Mouse (Mus musculus): ENCODE data around the gene Shc4. TPM values are rescaled to one million over a fixed set of nuclear protein-coding genes. Genes with fewer than 3 reads are reported as not detected.

The Shc4 gene
- polyA plus RNA-seq, 1 experiment, result 0.49 TPM

DNA sequence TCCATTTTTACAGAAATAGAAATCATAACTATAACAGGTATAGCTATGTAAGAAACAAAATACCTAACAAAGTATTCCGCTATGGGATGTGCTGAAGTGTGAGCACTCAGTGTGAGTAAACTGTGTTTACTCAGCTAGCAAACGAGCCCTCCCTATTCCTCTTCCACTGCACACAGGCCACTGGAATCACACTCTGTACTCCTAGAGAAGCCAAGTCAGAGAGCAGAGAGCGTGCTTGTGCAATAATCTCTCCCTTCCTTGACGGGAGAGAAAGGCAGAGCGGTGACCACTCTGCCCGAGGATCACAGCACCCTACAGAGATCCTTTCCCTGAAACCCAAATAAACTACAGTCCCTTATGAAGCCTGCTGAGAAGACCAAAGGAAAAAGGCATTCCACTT, 125.7 kb downstream of the Shc4 start:
- no peaks in the 10 kb centered on the region for H3K79me2 ChIP-seq (ENCODE audit: control insufficient read depth, insufficient read depth)
- peaks cover 10% of the 10 kb centered on the region for H3K36me3 ChIP-seq (ENCODE audit: control insufficient read depth, insufficient read depth)
- TF ChIP-seq POLR2A (IDR thresholded peaks at IDR 0.05; ENCODE audit: insufficient read length, low read depth) (no peak), USF1 (IDR thresholded peaks at IDR 0.05; ENCODE audit: low read depth) (no peak), MAX (IDR thresholded peaks at IDR 0.05; ENCODE audit: low read depth) (no peak), MYOD1 (IDR thresholded peaks at IDR 0.05; ENCODE audit: control insufficient read depth in 1 of 3, insufficient read length in 2 of 3, low read depth in 2 of 3) (no peak), CEBPB (IDR thresholded peaks at IDR 0.05; ENCODE audit: insufficient read depth, poor library complexity, severe bottlenecking) (no peak), MYOG (IDR thresholded peaks at IDR 0.05; ENCODE audit: control insufficient read depth in 1 of 3, insufficient read depth in 1 of 3, insufficient read length in 2 of 3, low read depth in 2 of 3) (no peak), POLR2AphosphoS2 (IDR thresholded peaks at IDR 0.05; ENCODE audit: insufficient read length, low read depth) (no peak), REST (IDR thresholded peaks at IDR 0.05; ENCODE audit: insufficient read depth, insufficient read length) (no peak), TCF3 (IDR thresholded peaks at IDR 0.05; ENCODE audit: insufficient read length, low read depth) (no peak), SRF (IDR thresholded peaks at IDR 0.05; ENCODE audit: control insufficient read depth, insufficient read length, low read depth) (no peak), E2F4 (IDR thresholded peaks at IDR 0.05; ENCODE audit: insufficient read depth) (no peak), TCF12 (IDR thresholded peaks at IDR 0.05; ENCODE audit: insufficient read depth, poor library complexity, severe bottlenecking) (no peak)
- no peak overlapping the region for H3K4me3 ChIP-seq
- H3K27me3 ChIP-seq (ENCODE audit: control insufficient read depth, insufficient read depth, insufficient read length), result no peaks in the 10 kb centered on the region
- H3ac ChIP-seq (ENCODE audit: control insufficient read depth, insufficient read length), result no peak overlapping the region
- no peak overlapping the region for H3K4me2 ChIP-seq (ENCODE audit: low read depth)

DNA sequence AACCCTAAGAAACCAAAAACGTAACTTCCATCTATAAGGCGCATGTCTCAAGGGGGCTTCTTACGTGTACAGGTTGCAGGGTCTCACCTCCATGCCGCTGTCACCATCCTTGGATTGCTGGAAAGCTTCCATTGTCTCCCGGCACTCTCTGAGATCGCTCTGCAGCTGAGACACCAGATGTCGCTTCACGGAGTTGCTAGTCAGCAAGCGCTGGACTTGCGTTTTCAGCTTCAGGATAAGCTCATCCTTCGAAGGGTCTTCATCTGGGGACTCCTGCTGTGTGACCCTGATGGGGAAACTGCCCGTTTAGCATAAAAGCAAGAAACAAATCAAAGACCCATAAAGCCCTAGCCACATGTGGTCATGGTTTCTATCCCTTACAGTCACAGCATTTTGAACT, 129.2 kb downstream of the Shc4 start:
- TF ChIP-seq REST (IDR thresholded peaks at IDR 0.05; ENCODE audit: insufficient read depth, insufficient read length), result no peak
- no peak for TF ChIP-seq MYOG (IDR thresholded peaks at IDR 0.05; ENCODE audit: control insufficient read depth in 1 of 3, insufficient read depth in 1 of 3, insufficient read length in 2 of 3, low read depth in 2 of 3)
- TF ChIP-seq POLR2AphosphoS2 (IDR thresholded peaks at IDR 0.05; ENCODE audit: insufficient read length, low read depth), result no peak
- TF ChIP-seq E2F4 (IDR thresholded peaks at IDR 0.05; ENCODE audit: insufficient read depth), result no peak
- no peak for TF ChIP-seq TCF12 (IDR thresholded peaks at IDR 0.05; ENCODE audit: insufficient read depth, poor library complexity, severe bottlenecking)
- TF ChIP-seq POLR2A (IDR thresholded peaks at IDR 0.05; ENCODE audit: insufficient read length, low read depth), result no peak
- TF ChIP-seq MYOD1 (IDR thresholded peaks at IDR 0.05; ENCODE audit: control insufficient read depth in 1 of 3, insufficient read length in 2 of 3, low read depth in 2 of 3), result no peak
- no peak for TF ChIP-seq MAX (IDR thresholded peaks at IDR 0.05; ENCODE audit: low read depth)

DNA sequence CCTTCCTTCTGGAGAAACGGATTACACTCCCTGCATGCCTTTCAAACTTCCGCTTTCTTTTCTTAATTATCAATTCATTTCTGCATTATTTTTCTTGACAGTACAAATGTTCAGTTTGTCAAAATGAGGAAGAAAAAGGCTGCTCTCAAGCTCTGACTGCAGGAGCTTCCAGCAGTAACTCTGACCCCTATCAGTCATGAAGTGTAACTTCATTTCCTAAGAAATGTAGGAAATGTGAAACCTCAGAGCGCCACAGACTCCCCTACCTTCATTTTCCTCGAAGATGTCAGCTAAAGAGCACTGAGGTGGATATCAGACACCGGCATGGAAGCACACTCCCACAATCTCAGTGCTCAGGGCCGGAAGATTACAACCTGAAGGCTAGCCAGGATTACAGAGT, 129.9 kb downstream of the Shc4 start:
- Histone ChIP-seq H3K4me2 (ENCODE audit: low read depth) (no peak overlapping the region), H3K79me2 (ENCODE audit: control insufficient read depth, insufficient read depth) (no peaks in the 10 kb centered on the region), H3K36me3 (ENCODE audit: control insufficient read depth, insufficient read depth) (peaks cover 10% of the 10 kb centered on the region), H3K27me3 (ENCODE audit: control insufficient read depth, insufficient read depth, insufficient read length) (no peaks in the 10 kb centered on the region), H3ac (ENCODE audit: control insufficient read depth, insufficient read length) (no peak overlapping the region), H3K4me3 (no peak overlapping the region)
- no peak for TF ChIP-seq USF1 (IDR thresholded peaks at IDR 0.05; ENCODE audit: low read depth)
- TF ChIP-seq POLR2A (IDR thresholded peaks at IDR 0.05; ENCODE audit: insufficient read length, low read depth), result no peak
- no peak for TF ChIP-seq MYOD1 (IDR thresholded peaks at IDR 0.05; ENCODE audit: control insufficient read depth in 1 of 3, insufficient read length in 2 of 3, low read depth in 2 of 3)
- no peak for TF ChIP-seq MYOG (IDR thresholded peaks at IDR 0.05; ENCODE audit: control insufficient read depth in 1 of 3, insufficient read depth in 1 of 3, insufficient read length in 2 of 3, low read depth in 2 of 3)
- TF ChIP-seq E2F4 (IDR thresholded peaks at IDR 0.05; ENCODE audit: insufficient read depth), result no peak
- TF ChIP-seq POLR2AphosphoS2 (IDR thresholded peaks at IDR 0.05; ENCODE audit: insufficient read length, low read depth), result no peak
- TF ChIP-seq TCF3 (IDR thresholded peaks at IDR 0.05; ENCODE audit: insufficient read length, low read depth), result no peak
- TF ChIP-seq REST (IDR thresholded peaks at IDR 0.05; ENCODE audit: insufficient read depth, insufficient read length), result no peak

More for the DNA sequence above, 129.2 kb downstream of the Shc4 start:
- no peaks in the 10 kb centered on the region for H3K79me2 ChIP-seq (ENCODE audit: control insufficient read depth, insufficient read depth)
- H3ac ChIP-seq (ENCODE audit: control insufficient read depth, insufficient read length), result no peak overlapping the region
- no peak overlapping the region for H3K4me2 ChIP-seq (ENCODE audit: low read depth)
- peaks cover 10% of the 10 kb centered on the region for H3K36me3 ChIP-seq (ENCODE audit: control insufficient read depth, insufficient read depth)
- no peak overlapping the region for H3K4me3 ChIP-seq
- no peaks in the 10 kb centered on the region for H3K27me3 ChIP-seq (ENCODE audit: control insufficient read depth, insufficient read depth, insufficient read length)

DNA sequence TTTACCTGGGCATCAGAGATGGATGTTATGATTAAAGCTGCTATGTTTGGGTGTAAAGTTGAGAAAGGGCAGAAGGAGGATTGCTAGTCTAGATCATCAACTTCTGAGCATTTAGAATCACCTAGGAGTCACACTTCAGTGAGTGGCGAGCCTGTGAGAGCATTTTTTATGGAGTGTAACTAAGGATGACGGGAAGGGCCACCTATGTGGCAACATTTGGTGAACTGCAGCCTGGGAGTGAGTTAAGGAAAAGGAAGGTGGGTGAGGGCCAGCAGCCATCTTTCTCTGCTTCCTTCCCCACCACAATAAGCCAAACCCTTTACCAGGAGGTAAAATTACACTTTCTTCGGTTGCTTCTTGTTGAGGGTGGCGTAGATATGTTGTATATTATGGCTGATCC, 132.1 kb downstream of the Shc4 start:
- peaks cover 10% of the 10 kb centered on the region for H3K36me3 ChIP-seq (ENCODE audit: control insufficient read depth, insufficient read depth)

More for the DNA sequence above, 132.1 kb downstream of the Shc4 start:
- H3K27me3 ChIP-seq (ENCODE audit: control insufficient read depth, insufficient read depth, insufficient read length), result no peaks in the 10 kb centered on the region
- TF ChIP-seq SRF (IDR thresholded peaks at IDR 0.05; ENCODE audit: control insufficient read depth, insufficient read length, low read depth) (no peak), TCF12 (IDR thresholded peaks at IDR 0.05; ENCODE audit: insufficient read depth, poor library complexity, severe bottlenecking) (no peak), MYOD1 (IDR thresholded peaks at IDR 0.05; ENCODE audit: control insufficient read depth in 1 of 3, insufficient read length in 2 of 3, low read depth in 2 of 3) (no peak), USF1 (IDR thresholded peaks at IDR 0.05; ENCODE audit: low read depth) (no peak), E2F4 (IDR thresholded peaks at IDR 0.05; ENCODE audit: insufficient read depth) (no peak), MYOG (IDR thresholded peaks at IDR 0.05; ENCODE audit: control insufficient read depth in 1 of 3, insufficient read depth in 1 of 3, insufficient read length in 2 of 3, low read depth in 2 of 3) (no peak), POLR2A (IDR thresholded peaks at IDR 0.05; ENCODE audit: insufficient read length, low read depth) (no peak), TCF3 (IDR thresholded peaks at IDR 0.05; ENCODE audit: insufficient read length, low read depth) (no peak), POLR2AphosphoS2 (IDR thresholded peaks at IDR 0.05; ENCODE audit: insufficient read length, low read depth) (no peak), CEBPB (IDR thresholded peaks at IDR 0.05; ENCODE audit: insufficient read depth, poor library complexity, severe bottlenecking) (no peak), REST (IDR thresholded peaks at IDR 0.05; ENCODE audit: insufficient read depth, insufficient read length) (no peak), MAX (IDR thresholded peaks at IDR 0.05; ENCODE audit: low read depth) (no peak)
- H3ac ChIP-seq (ENCODE audit: control insufficient read depth, insufficient read length), result no peak overlapping the region
- no peaks in the 10 kb centered on the region for H3K79me2 ChIP-seq (ENCODE audit: control insufficient read depth, insufficient read depth)
- H3K4me2 ChIP-seq (ENCODE audit: low read depth), result no peak overlapping the region
- H3K4me3 ChIP-seq, result no peak overlapping the region

Data from myocyte (in vitro differentiated cells).